Mouse (Mus musculus) Muller cell, postnatal 12 days (primary cell): ENCODE data around the gene Best3.
"Not testable (repeated sequence)": the region's sequence is repeated elsewhere in the genome, so short reads cannot be mapped to it uniquely, and the experiment has no call there.

Experiments
- DNase-seq: peaks from one replicate; pipeline ENCODE4 v3.0.0-alpha.2; 2015; ENCODE audit errors: inconsistent ontology term

Best3 gene

GRCm38 (mm10) chr10:117026176-117026575 is 40.1 kb downstream of the Best3 start:
- no peak for DNase-seq

DNA sequence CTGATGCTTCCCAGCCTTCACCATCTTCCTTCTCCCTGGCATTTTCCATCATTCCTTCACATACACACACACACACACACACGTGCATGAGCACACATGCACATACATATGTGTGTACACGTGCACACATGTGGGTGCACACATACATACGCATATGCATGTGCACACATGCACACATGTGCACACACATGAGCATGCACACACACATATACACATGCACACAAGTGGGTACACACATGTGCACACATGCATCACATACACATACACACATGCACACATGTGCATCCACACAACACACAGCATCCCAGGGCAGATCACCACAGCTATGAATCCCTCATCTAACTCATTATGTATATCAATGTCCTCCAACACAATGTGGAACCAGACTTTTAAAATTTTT is 45.0 kb downstream of the Best3 start:
- DNase-seq: no peak

- DNase-seq: peak; percentile 90
These were observed 47.7 kb downstream of the Best3 start for GRCm38 (mm10) chr10:117033785-117034184.

- DNase-seq: no peak
These were observed 54.2 kb downstream of the Best3 start for GRCm38 (mm10) chr10:117040355-117040754.

DNA sequence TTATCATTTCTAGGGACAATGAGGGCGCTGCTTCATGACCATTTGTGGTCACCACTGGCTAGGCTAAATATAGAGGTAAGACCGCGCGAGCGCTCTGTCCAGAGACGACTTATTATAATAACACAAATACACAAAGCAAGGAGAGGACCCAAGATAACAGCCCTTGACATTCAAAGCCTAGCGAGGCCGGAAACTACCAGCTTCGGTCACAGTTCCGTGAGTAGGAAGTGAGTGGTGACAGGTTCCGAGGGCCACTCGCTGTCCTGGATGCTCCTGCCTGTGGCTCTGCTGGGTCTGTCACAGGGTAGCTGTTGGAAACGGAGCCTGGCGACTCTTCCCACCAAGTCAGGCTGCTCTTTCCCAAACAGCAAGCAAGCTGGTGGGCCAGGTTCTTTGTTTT is 56.2 kb downstream of the Best3 start:
- DNase-seq: no peak

GRCm38 (mm10) chr10:117043497-117044166 is 57.5 kb downstream of the Best3 start:
- DNase-seq: not testable (repeated sequence)

DNA sequence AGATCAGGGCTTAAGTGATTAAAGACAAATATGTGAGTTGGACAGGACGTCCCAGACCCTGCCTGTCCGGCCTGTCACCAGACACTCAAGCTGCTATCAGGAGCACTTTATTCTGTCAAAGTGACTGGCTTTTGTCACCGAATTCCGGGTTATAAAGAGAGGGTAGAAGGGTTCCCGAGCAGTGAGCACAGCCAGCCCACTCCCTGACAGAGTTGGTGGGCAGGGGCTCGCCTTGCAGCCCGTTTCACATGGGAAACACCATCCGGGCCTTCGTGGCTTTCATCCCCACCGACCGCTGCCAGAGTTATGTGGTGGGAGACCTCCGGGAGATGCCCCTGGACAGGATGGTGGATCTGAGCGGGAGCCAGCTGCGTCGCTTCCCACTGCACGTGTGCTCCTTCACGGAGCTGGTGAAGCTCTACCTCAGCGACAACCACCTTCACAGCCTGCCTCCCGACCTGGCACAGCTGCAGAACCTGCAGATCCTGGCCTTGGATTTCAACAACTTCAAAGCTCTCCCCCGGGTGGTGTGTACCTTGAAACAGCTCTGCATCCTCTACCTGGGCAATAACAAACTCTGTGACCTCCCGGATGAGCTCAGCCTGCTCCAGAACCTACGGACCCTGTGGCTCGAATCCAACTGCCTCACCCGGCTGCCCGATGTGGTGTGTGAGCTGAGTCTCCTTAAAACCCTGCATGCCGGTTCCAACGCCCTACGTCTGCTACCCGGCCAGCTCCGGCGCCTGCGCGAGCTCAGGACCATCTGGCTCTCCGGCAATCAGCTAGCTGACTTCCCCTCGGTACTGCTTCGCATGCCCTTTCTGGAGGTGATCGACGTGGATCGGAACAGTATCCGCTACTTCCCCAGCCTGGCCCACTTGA is 59.3 kb downstream of the Best3 start, which contains the start of gene Lrrc10:
TSS of gene Lrrc10 (plus strand) at position 167 of the 882 bp plus-strand sequence.
- DNase-seq: no peak

DNA sequence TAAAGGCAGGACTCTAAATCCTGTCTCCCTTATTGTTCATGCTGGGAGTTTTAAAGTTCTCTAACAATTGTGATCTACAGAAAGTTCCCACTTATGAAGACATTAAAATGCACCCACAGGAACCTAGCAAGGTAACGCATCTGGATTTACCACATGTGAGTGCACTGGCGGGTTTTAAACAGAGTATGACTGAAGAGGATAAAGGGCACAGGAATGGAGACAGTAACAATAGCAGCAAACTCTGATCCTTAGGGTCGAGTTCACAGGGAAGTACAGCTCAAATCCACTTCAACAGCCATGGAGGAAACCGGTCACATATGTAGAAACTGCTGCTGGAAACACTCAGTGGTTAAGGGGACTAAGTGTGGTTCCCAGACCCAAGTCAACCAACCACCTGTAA is 63.1 kb downstream of the Best3 start:
- DNase-seq: no peak

- no peak for DNase-seq
These were observed 64.0 kb downstream of the Best3 start for GRCm38 (mm10) chr10:117049961-117050597.

GRCm38 (mm10) chr10:117055668-117056067 is 69.6 kb downstream of the Best3 start:
- DNase-seq: no peak

DNA sequence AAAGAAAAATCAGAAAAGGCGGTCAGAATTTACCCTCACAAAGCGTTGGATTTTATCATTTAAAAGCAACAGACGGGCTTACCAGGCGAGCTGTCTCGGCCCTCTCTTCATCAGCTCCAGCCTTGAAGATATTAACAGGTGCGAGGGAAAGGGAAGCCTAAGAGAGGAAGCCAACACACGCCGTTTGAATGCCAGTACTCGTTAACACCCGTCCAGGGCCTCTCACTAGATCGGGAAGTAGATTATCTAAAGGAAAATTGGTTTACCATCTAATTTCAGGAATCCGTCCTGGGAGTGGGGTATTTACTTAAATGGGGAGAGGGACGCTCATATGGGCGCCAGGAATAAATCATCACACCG is 76.8 kb downstream of the Best3 start:
- no peak for DNase-seq

- peak; percentile 98 for DNase-seq
These were observed 77.3 kb downstream of the Best3 start, which contains the start of gene Cct2 for GRCm38 (mm10) chr10:117063254-117064021. Gene Cct2 (minus strand): TSS chr10:117063814.

- DNase-seq: no peak
These were observed 78.0 kb downstream of the Best3 start for GRCm38 (mm10) chr10:117064076-117064475.

GRCm38 (mm10) chr10:117069109-117069508 is 83.0 kb downstream of the Best3 start:
- DNase-seq: no peak

GRCm38 (mm10) chr10:117072191-117072888 is 86.2 kb downstream of the Best3 start:
- DNase-seq: no peak

DNA sequence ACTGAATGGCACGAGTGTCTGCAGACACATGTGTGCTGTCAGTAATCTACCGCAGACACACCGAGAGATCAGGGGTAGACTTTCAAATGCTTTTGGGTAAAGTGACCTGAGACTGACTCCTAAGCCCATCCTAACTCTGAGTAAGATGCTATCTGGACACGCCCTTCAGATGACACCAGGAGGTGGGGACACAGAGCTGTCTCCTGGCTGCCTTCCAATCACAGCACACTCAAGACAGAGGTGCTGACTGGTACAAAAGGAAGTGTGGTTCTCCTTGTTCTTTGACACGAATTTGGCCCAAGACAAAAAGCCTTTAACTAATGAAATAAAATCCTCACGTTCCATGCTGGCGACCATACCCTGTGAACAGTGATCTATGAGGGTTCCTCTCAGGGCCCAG is 87.1 kb downstream of the Best3 start:
- DNase-seq: no peak
